Mouse (Mus musculus) embryonic facial prominence, embryonic 15.5 days (tissue): ENCODE data around the gene Rnf182. TPM values are rescaled to one million over a fixed set of nuclear protein-coding genes. Genes with fewer than 3 reads are reported as not detected.

Experiments
- polyA plus RNA-seq: library from polyadenylated mRNA; unstranded; fragments of >200 nt; fragmentation: Nextera tagmentation; extraction: Ambion mirVana; gene quantifications from 2 replicates; pipeline ENCODE4 v1.2.1, GENCODE M21; 2015

Rnf182 gene
- polyA plus RNA-seq, 1 experiment from 2014 or later = 11.1 TPM

Other genes with a start within 250 kb of the Rnf182 start
- 120 and 126 TPM in 2 replicates for gene Nol7, start 217.3 kb upstream of the Rnf182 start, polyA plus RNA-seq
- gene Ranbp9, start 134.4 kb upstream of the Rnf182 start, polyA plus RNA-seq = 8.5 and 9.2 TPM in 2 replicates
- 14.1 and 14.4 TPM in 2 replicates for gene Mcur1, start 55.5 kb upstream of the Rnf182 start, polyA plus RNA-seq
- gene Cd83, start 169.1 kb downstream of the Rnf182 start, polyA plus RNA-seq = 5.7 and 5.8 TPM in 2 replicates